Mouse (Mus musculus) lung, postnatal 0 days (tissue): ENCODE measurements at regions not wholly inside any gene's neighbourhood (a gene's known extent, or its start where the extent isn't known, plus 50 kb on each side); places are given as distances from the start of the nearest gene placed in this dataset.

Source experiments
- ATAC-seq: fragments of 200-750 bp; cut with Nextera tagmentation; 2 replicates; pipeline ENCODE4 v1.8.0; 2017; ENCODE audit warnings: moderate library complexity
- DNase-seq: peaks from one replicate; pipeline ENCODE4 v3.0.0-alpha.2; 2016; ENCODE audit warnings: low spot score
- H3K27ac ChIP-seq: fragments of 300-500 bp; sonication (generic); 2 replicates; pipeline ENCODE4 v1.5.1; 2014; ENCODE audit warnings: antibody characterized with exemption, mild to moderate bottlenecking, low read length, mixed read lengths
- H3K27me3 ChIP-seq: fragments of 300-500 bp; sonication (generic); replicated peaks from 2 replicates; pipeline ENCODE4 v1.6.1; 2014; ENCODE audit warnings: low read length, mixed read lengths; ENCODE audit not compliant: insufficient read depth
- H3K36me3 ChIP-seq: fragments of 300-500 bp; sonication (generic); 2 replicates; pipeline ENCODE4 v1.6.1; 2014; ENCODE audit warnings: low read length, mixed read lengths; ENCODE audit not compliant: insufficient read depth
- H3K4me1 ChIP-seq: fragments of 300-500 bp; sonication (generic); 2 replicates; pipeline ENCODE4 v1.6.1; 2014; ENCODE audit warnings: antibody characterized with exemption, low read depth, low read length, mixed read lengths; ENCODE audit not compliant: insufficient read depth
- H3K4me2 ChIP-seq: fragments of 300-500 bp; sonication (generic); replicated peaks from 2 replicates; pipeline ENCODE4 v1.6.1; 2014; ENCODE audit warnings: low read depth, mild to moderate bottlenecking, low read length, moderate library complexity, mixed read lengths
- H3K4me3 ChIP-seq: fragments of 300-500 bp; sonication (generic); 2 replicates; pipeline ENCODE4 v1.5.1; 2014; ENCODE audit warnings: low read depth, low read length
- H3K9ac ChIP-seq: fragments of 300-500 bp; sonication (generic); replicated peaks from 2 replicates; pipeline ENCODE4 v1.6.1; 2014; ENCODE audit warnings: low read depth, mild to moderate bottlenecking
- H3K9me3 ChIP-seq: fragments of 300-500 bp; sonication (generic); 2 replicates; pipeline ENCODE4 v1.6.1; 2016; ENCODE audit warnings: low read length, mixed read lengths
- CTCF ChIP-seq: IDR thresholded peaks from 2 replicates; pipeline ENCODE4 v1.5.1; 2016; ENCODE audit warnings: antibody characterized with exemption, mild to moderate bottlenecking
- EP300 ChIP-seq: IDR thresholded peaks from 2 replicates; pipeline ENCODE4 v1.6.1; 2016; ENCODE audit warnings: antibody characterized with exemption, mild to moderate bottlenecking, control low read depth
- WGBS: fragments of 180-500 bp; shearing (Covaris S2); extraction: QIAGEN DNeasy Blood & Tissue Kit; methylation state at CpG from one replicate; pipeline ENCODE4 v1.1.7; 2014; 5-methylcytosine and 5-hydroxymethylcytosine counted together

DNA sequence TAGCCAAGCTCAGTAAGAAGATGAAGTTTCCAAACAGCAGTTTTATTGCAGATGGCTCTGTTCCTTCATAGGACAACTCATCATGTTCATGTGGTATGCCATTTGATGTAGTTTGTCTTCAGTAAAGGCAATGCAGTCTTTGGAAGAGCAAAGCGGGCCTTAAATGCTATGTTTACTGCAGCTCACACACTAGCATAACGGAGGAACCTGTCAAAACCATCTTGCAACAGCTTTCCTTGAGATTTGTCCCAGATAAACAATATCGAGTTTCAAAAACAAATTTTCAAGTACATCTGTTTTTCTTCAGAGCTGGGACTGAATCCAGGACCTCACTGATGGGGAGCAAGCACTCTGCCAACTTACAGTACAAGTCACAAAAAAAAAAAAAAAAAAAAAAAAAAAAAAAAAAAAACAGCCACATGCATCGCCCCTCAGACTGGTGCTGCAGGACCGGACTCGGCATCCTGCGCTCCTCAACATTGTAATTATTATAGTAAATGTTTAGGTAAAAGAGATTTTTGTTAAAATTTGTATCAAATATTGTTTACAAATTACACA lies 1023.4 kb upstream of the Lingo2 start:
- no peaks in the 10 kb centered on the region for H3K27me3 ChIP-seq
- TF ChIP-seq EP300 (no peak), CTCF (no peak)
- H3K27ac ChIP-seq = no peak overlapping the region
- H3K4me3 ChIP-seq = no peak overlapping the region
- H3K9ac ChIP-seq = no peak overlapping the region
- DNase-seq (peak; percentile 81), ATAC-seq (peak; percentile 81)
- H3K9me3 ChIP-seq = no peaks in the 10 kb centered on the region
- H3K36me3 ChIP-seq = no peaks in the 10 kb centered on the region
- H3K4me2 ChIP-seq = no peak overlapping the region
- WGBS = 56% methylated on average over 7 of the region's 7 CpGs
- H3K4me1 ChIP-seq = no peaks in the 10 kb centered on the region
